Mouse (Mus musculus) heart, embryonic 10.5 days (tissue): Measurements from ENCODE around the gene Gm49510. TPM values are rescaled to one million over a fixed set of nuclear protein-coding genes. Genes with fewer than 3 reads are reported as not detected.

Experiments
- DNase-seq: peaks from one replicate; pipeline ENCODE4 v3.0.0-alpha.2; 2017; ENCODE audit warnings: low spot score
- H3K27ac ChIP-seq: fragments of 300-500 bp; sonication (generic); 2 replicates; pipeline ENCODE4 v1.5.1; 2016; ENCODE audit warnings: mild to moderate bottlenecking
- H3K27me3 ChIP-seq: fragments of 300-500 bp; sonication (generic); 2 replicates; pipeline ENCODE4 v1.6.1; 2016; ENCODE audit warnings: mild to moderate bottlenecking; ENCODE audit not compliant: poor library complexity, insufficient read depth, severe bottlenecking
- H3K36me3 ChIP-seq: fragments of 300-500 bp; sonication (generic); 2 replicates; pipeline ENCODE4 v1.6.1; 2016; ENCODE audit warnings: mild to moderate bottlenecking, moderate library complexity
- H3K4me1 ChIP-seq: fragments of 300-500 bp; sonication (generic); 2 replicates; pipeline ENCODE4 v1.6.1; 2016; ENCODE audit warnings: mild to moderate bottlenecking
- H3K4me3 ChIP-seq: fragments of 300-500 bp; sonication (generic); 2 replicates; pipeline ENCODE4 v1.5.1; 2016; ENCODE audit warnings: mild to moderate bottlenecking, moderate library complexity
- H3K9me3 ChIP-seq: fragments of 300-500 bp; sonication (generic); 2 replicates; pipeline ENCODE4 v1.6.1; 2016; ENCODE audit warnings: mild to moderate bottlenecking, moderate library complexity
- WGBS: fragments of 180-500 bp; shearing (Covaris S2); methylation state at CpG from one replicate; pipeline ENCODE4 v1.1.7; 2016; 5-methylcytosine and 5-hydroxymethylcytosine counted together
- polyA plus RNA-seq: library from polyadenylated mRNA; unstranded; fragments of >200 nt; fragmentation: Nextera tagmentation; extraction: Ambion mirVana; gene quantifications from 2 replicates; pipeline ENCODE4 v1.2.1, GENCODE M21; 2016

Gene Gm49510
- polyA plus RNA-seq, 1 experiment from 2014 or later, result 0.11 TPM

- WGBS, result 4% methylated on average over 20 of the region's 20 CpGs
- H3K4me1 ChIP-seq, result peaks cover 52% of the 10 kb centered on the region
These were observed 26.8 kb downstream of the Gm49510 start, which contains the start of gene Lgals1 for GRCm38 (mm10) chr15:78926021-78926919. Gene Lgals1, plus strand, starts transcription at chr15:78926725.

GRCm38 (mm10) chr15:78927021-78927787 lies 27.7 kb downstream of the Gm49510 start:
- DNase-seq, result no peak
- peak overlapping the region; percentile 62 for H3K4me3 ChIP-seq
- H3K27ac ChIP-seq, result peak overlapping the region; percentile 92
- H3K9me3 ChIP-seq, result no peaks in the 10 kb centered on the region
- peaks cover 57% of the 10 kb centered on the region for H3K4me1 ChIP-seq
- H3K27me3 ChIP-seq, result no peaks in the 10 kb centered on the region
- peaks cover 13% of the 10 kb centered on the region for H3K36me3 ChIP-seq
- WGBS, result 16% methylated on average over 15 of the region's 15 CpGs

More at GRCm38 (mm10) chr15:78926021-78926919, 26.8 kb downstream of the Gm49510 start, which contains the start of gene Lgals1:
- DNase-seq, result peak; percentile 95
- peak within 1 kb of the TSS; percentile 62 for H3K4me3 ChIP-seq
- H3K27ac ChIP-seq, result peak within 1 kb of the TSS; percentile 92
- H3K9me3 ChIP-seq, result no peaks in the 10 kb centered on the region
- H3K27me3 ChIP-seq, result no peaks in the 10 kb centered on the region
- peaks cover 13% of the 10 kb centered on the region for H3K36me3 ChIP-seq

- Histone ChIP-seq H3K9me3 (no peaks in the 10 kb centered on the region), H3K36me3 (peaks cover 13% of the 10 kb centered on the region), H3K27me3 (no peaks in the 10 kb centered on the region), H3K27ac (peak overlapping the region; percentile 92), H3K4me1 (peaks cover 57% of the 10 kb centered on the region), H3K4me3 (peak overlapping the region; percentile 62)
- under 1% methylated on average over 34 of the region's 35 CpGs for WGBS
- peak; percentile 91 for DNase-seq
These were observed 28.5 kb downstream of the Gm49510 start for GRCm38 (mm10) chr15:78927788-78928457.

GRCm38 (mm10) chr15:78928539-78928938 lies 29.1 kb downstream of the Gm49510 start:
- Histone ChIP-seq H3K36me3 (peaks cover 13% of the 10 kb centered on the region), H3K4me3 (peak overlapping the region; percentile 62), H3K27ac (peak overlapping the region; percentile 92), H3K4me1 (peaks cover 55% of the 10 kb centered on the region), H3K27me3 (no peaks in the 10 kb centered on the region), H3K9me3 (no peaks in the 10 kb centered on the region)
- no peak for DNase-seq
- 55% methylated on average over 7 of the region's 8 CpGs for WGBS

GRCm38 (mm10) chr15:78930192-78930706 lies 30.8 kb downstream of the Gm49510 start:
- 90% methylated on average over 6 of the region's 6 CpGs for WGBS

GRCm38 (mm10) chr15:78930801-78931426 lies 31.4 kb downstream of the Gm49510 start:
- Histone ChIP-seq H3K27me3 (no peaks in the 10 kb centered on the region), H3K9me3 (no peaks in the 10 kb centered on the region), H3K4me3 (no peak overlapping the region), H3K36me3 (peaks cover 13% of the 10 kb centered on the region), H3K27ac (0 out of 2 replicates have a peak overlapping the region, but pooled peaks have one; percentile 12), H3K4me1 (peaks cover 42% of the 10 kb centered on the region)
- WGBS, result 80% methylated on average over 7 of the region's 7 CpGs
- no peak for DNase-seq

More at GRCm38 (mm10) chr15:78930192-78930706, 30.8 kb downstream of the Gm49510 start:
- DNase-seq, result no peak
- Histone ChIP-seq H3K27me3 (no peaks in the 10 kb centered on the region), H3K4me3 (no peak overlapping the region), H3K36me3 (peaks cover 13% of the 10 kb centered on the region), H3K4me1 (peaks cover 43% of the 10 kb centered on the region), H3K9me3 (no peaks in the 10 kb centered on the region), H3K27ac (no peak overlapping the region)

- Histone ChIP-seq H3K27ac (0 out of 2 replicates have a peak overlapping the region, but pooled peaks have one; percentile 12), H3K9me3 (no peaks in the 10 kb centered on the region), H3K4me3 (no peak overlapping the region), H3K36me3 (peaks cover 17% of the 10 kb centered on the region), H3K27me3 (no peaks in the 10 kb centered on the region), H3K4me1 (peaks cover 42% of the 10 kb centered on the region)
- WGBS, result 25% methylated on average over 3 of the region's 3 CpGs
- no peak for DNase-seq
These were observed 32.1 kb downstream of the Gm49510 start for GRCm38 (mm10) chr15:78931577-78931976.

- H3K4me1 ChIP-seq, result peaks cover 26% of the 10 kb centered on the region
- H3K27me3 ChIP-seq, result no peaks in the 10 kb centered on the region
- H3K4me3 ChIP-seq, result peak within 1 kb of the TSS; percentile 78
- peak; percentile 94 for DNase-seq
- WGBS, result under 1% methylated on average over 42 of the region's 42 CpGs
- no peaks in the 10 kb centered on the region for H3K9me3 ChIP-seq
- H3K36me3 ChIP-seq, result peaks cover 41% of the 10 kb centered on the region
- peak within 1 kb of the TSS; percentile 93 for H3K27ac ChIP-seq
These were observed 35.4 kb downstream of the Gm49510 start, which contains the start of gene Nol12 for GRCm38 (mm10) chr15:78934784-78935320. Gene Nol12, plus strand, starts transcription at chr15:78934933.

- peaks cover 51% of the 10 kb centered on the region for H3K36me3 ChIP-seq
- WGBS, result 86% methylated on average over 12 of the region's 12 CpGs
- peak; percentile 78 for DNase-seq
- H3K27me3 ChIP-seq, result no peaks in the 10 kb centered on the region
- peak overlapping the region; percentile 93; the same call in 1 of the 2 replicates for H3K27ac ChIP-seq
- no peak overlapping the region; the same call in 1 of the 2 replicates for H3K4me3 ChIP-seq
- no peaks in the 10 kb centered on the region for H3K9me3 ChIP-seq
- peaks cover 20% of the 10 kb centered on the region for H3K4me1 ChIP-seq
These were observed 36.9 kb downstream of the Gm49510 start for GRCm38 (mm10) chr15:78936403-78936802.

GRCm38 (mm10) chr15:78937311-78937710 lies 37.8 kb downstream of the Gm49510 start:
- no peaks in the 10 kb centered on the region for H3K27me3 ChIP-seq
- peaks cover 19% of the 10 kb centered on the region for H3K4me1 ChIP-seq
- 90% methylated on average over 10 of the region's 10 CpGs for WGBS
- H3K36me3 ChIP-seq, result peaks cover 57% of the 10 kb centered on the region
- no peaks in the 10 kb centered on the region for H3K9me3 ChIP-seq
- no peak overlapping the region for H3K4me3 ChIP-seq
- no peak for DNase-seq
- H3K27ac ChIP-seq, result no peak overlapping the region

- H3K27ac ChIP-seq, result no peak overlapping the region
- no peak overlapping the region for H3K4me3 ChIP-seq
- WGBS, result 93% methylated on average over 2 of the region's 2 CpGs
- H3K4me1 ChIP-seq, result peaks cover 26% of the 10 kb centered on the region
- H3K9me3 ChIP-seq, result no peaks in the 10 kb centered on the region
- H3K36me3 ChIP-seq, result peaks cover 57% of the 10 kb centered on the region
- no peak for DNase-seq
- no peaks in the 10 kb centered on the region for H3K27me3 ChIP-seq
These were observed 38.5 kb downstream of the Gm49510 start for GRCm38 (mm10) chr15:78937963-78938362.
